ENCODE assay signal across 21 mouse cellular contexts in genomic region chr15:94457636-94458390, GRCm38 (mm10). TPM values are rescaled to one million over a fixed set of nuclear protein-coding genes. Genes with fewer than 3 reads are reported as not detected.
DNase-seq lines count a peak whose midpoint lies in the region; ATAC-seq and TF ChIP-seq lines count a peak whose summit lies in the region.
"Had no signal": no experiment of that assay in that cellular context is flagged by ENCODE, and none has a peak within 500 bp of the region (broad histone marks: within the 10 kb centered on the region; RNA-seq: fewer than 3 reads in every experiment).

No protein-coding gene starts in this region.

- no peak overlapping the region for H3K9ac ChIP-seq in kidney, postnatal 0 days (ENCODE audit: low read depth, low read length)
- no peak overlapping the region for H3K9ac ChIP-seq in stomach, postnatal 0 days (ENCODE audit: low read length)
- H3K9ac ChIP-seq: forebrain, embryonic 13.5 days; heart, embryonic 13.5 days; hindbrain, embryonic 13.5 days had no signal

- DNase-seq in adrenal gland, adult (ENCODE audit: inconsistent age in 2 of 2, low spot score in 1 of 2), result peak; percentile 27 to 67
- DNase-seq in adrenal gland, postnatal 25 days, result no peak
- DNase-seq in kidney, postnatal 0 days (ENCODE audit: low spot score), result peak; percentile 58
- no peak for DNase-seq in kidney, postnatal 25 days
- DNase-seq in mesoderm, embryonic 11.5 days (ENCODE audit: low read depth, low spot score), result peak; percentile 81
- DNase-seq in cerebellum, postnatal 25 days, result no peak
- DNase-seq in stomach, postnatal 0 days (ENCODE audit: low spot score), result no peak
- no peak for DNase-seq in spleen, postnatal 14 days (ENCODE audit: low spot score in 2 of 2)
- DNase-seq: adrenal gland, postnatal 14 days; cerebellum, adult 11-12 months; gastrocnemius, postnatal 10 days; heart, adult 18-20 months; lung, adult 18-20 months; thymus, postnatal 36 days had no signal

- H3K27ac ChIP-seq in kidney, postnatal 0 days, result no peak overlapping the region
- H3K27ac ChIP-seq in stomach, postnatal 0 days (replicated peaks), result no peak overlapping the region
- H3K27ac ChIP-seq: forebrain, embryonic 13.5 days; heart, embryonic 13.5 days; hindbrain, embryonic 13.5 days; midbrain, embryonic 10.5 days had no signal

- TF ChIP-seq CTCF in kidney, postnatal 0 days (IDR thresholded peaks at IDR 0.05; ENCODE audit: low read depth), result no peak
- TF ChIP-seq CTCF in stomach, postnatal 0 days (IDR thresholded peaks at IDR 0.05; ENCODE audit: low read depth), result no peak

- no peak for ATAC-seq in kidney, postnatal 0 days (replicated peaks; ENCODE audit: low FRiP score, low read depth)
- ATAC-seq in stomach, postnatal 0 days (ENCODE audit: low FRiP score, low TSS enrichment), result no peak
- ATAC-seq: forebrain, embryonic 13.5 days; intestine, embryonic 16.5 days had no signal

- no peak overlapping the region for H3K4me3 ChIP-seq in kidney, postnatal 0 days (replicated peaks; ENCODE audit: low read depth, low read length)
- no peak overlapping the region for H3K4me3 ChIP-seq in stomach, postnatal 0 days (ENCODE audit: low read depth, low read length)
- H3K4me3 ChIP-seq: forebrain, embryonic 13.5 days; heart, embryonic 13.5 days; hindbrain, embryonic 13.5 days; midbrain, embryonic 10.5 days had no signal

- WGBS in kidney, postnatal 0 days, result 17% methylated on average over 18 of the region's 18 CpGs
- WGBS in stomach, postnatal 0 days, result 62% methylated on average over 18 of the region's 18 CpGs

- no peaks in the 10 kb centered on the region for H3K27me3 ChIP-seq in kidney, postnatal 0 days (ENCODE audit: insufficient read depth, low read length)
- no peaks in the 10 kb centered on the region for H3K27me3 ChIP-seq in stomach, postnatal 0 days (ENCODE audit: control insufficient read depth, insufficient read depth, low read length)
- H3K27me3 ChIP-seq: forebrain, embryonic 13.5 days; heart, embryonic 13.5 days; hindbrain, embryonic 13.5 days had no signal

- no peak for TF ChIP-seq EP300 in stomach, postnatal 0 days (optimal IDR thresholded peaks at IDR 0.05)

- no peak overlapping the region for H3K4me2 ChIP-seq in kidney, postnatal 0 days (ENCODE audit: low read length)
- no peak overlapping the region for H3K4me2 ChIP-seq in stomach, postnatal 0 days (replicated peaks; ENCODE audit: low read depth)
- H3K4me2 ChIP-seq: forebrain, embryonic 13.5 days; heart, embryonic 13.5 days; hindbrain, embryonic 13.5 days; liver, embryonic 11.5 days had no signal

- no peaks in the 10 kb centered on the region for H3K36me3 ChIP-seq in kidney, postnatal 0 days (ENCODE audit: insufficient read depth, low read length)
- H3K36me3 ChIP-seq in stomach, postnatal 0 days (ENCODE audit: control insufficient read depth, insufficient read depth, low read length), result no peaks in the 10 kb centered on the region
- H3K36me3 ChIP-seq: heart, embryonic 13.5 days; hindbrain, embryonic 13.5 days; midbrain, embryonic 10.5 days had no signal

- no peaks in the 10 kb centered on the region for H3K9me3 ChIP-seq in kidney, postnatal 0 days (replicated peaks; ENCODE audit: low read length)
- H3K9me3 ChIP-seq in stomach, postnatal 0 days (ENCODE audit: control insufficient read depth, low read length), result no peaks in the 10 kb centered on the region
- H3K9me3 ChIP-seq: forebrain, embryonic 13.5 days; heart, embryonic 13.5 days; hindbrain, embryonic 13.5 days; midbrain, embryonic 10.5 days had no signal

- no peaks in the 10 kb centered on the region for H3K4me1 ChIP-seq in kidney, postnatal 0 days (replicated peaks; ENCODE audit: insufficient read depth, low read length)
- H3K4me1 ChIP-seq in stomach, postnatal 0 days (replicated peaks; ENCODE audit: control insufficient read depth, insufficient read depth), result no peaks in the 10 kb centered on the region
- H3K4me1 ChIP-seq: forebrain, embryonic 13.5 days; heart, embryonic 13.5 days had no signal

RNA-seq across cellular contexts. Expression of gene Adamts20, which starts 7.4 kb away (rescaled TPM):
- 1.8 and 2.3 TPM in 2 replicates for total RNA-seq in adrenal gland, postnatal 25 days (2021)
- 1.3 and 1.5 TPM in 2 replicates for polyA plus RNA-seq in kidney, postnatal 0 days (2015; fragmentation: Nextera tagmentation; extraction: Ambion mirVana)
- polyA plus RNA-seq in stomach, postnatal 0 days (2015; fragmentation: Nextera tagmentation; extraction: Ambion mirVana), result 0.40 and 0.64 TPM in 2 replicates
- total RNA-seq: common myeloid progenitor, adult 5-6 weeks had no signal

Comparison
In these comparisons a context has a peak if more than half of its experiments do, and no peak if none do; other contexts are left out.
1. DNase-seq: peak in adrenal gland, adult (2 of 2), kidney, postnatal 0 days (single experiment) and mesoderm, embryonic 11.5 days (single experiment); none in adrenal gland, postnatal 25 days (single experiment), kidney, postnatal 25 days (0 of 2), cerebellum, postnatal 25 days (0 of 2), stomach, postnatal 0 days (single experiment) and spleen, postnatal 14 days (0 of 2).